Mouse (Mus musculus): Measurements from ENCODE around the gene Tbxas1.
A peak's percentile ranks its signal among the peaks of the same experiment; 100 is the strongest.

Tbxas1 gene

DNA sequence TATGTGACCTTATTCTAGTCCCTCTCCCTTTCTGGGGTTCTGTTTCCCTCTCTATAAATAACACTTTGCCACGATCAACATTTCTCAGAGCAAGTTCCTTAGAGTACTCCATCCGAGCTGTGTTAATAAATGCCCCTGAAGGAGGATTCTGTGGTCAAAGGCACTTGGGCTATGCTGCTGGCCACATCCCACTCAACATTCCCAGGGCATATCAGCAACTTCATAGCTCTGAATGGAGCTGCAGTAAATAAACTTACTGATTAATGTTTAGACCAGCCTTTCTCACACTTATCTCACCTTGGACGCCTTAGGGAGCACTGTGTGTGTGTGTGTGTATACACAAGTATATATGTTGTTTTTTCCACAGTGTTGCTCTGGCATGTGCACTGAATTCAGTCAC lies 42.2 kb downstream of the Tbxas1 start:
- no peak for DNase-seq (ENCODE audit: low read depth, low spot score)

DNA sequence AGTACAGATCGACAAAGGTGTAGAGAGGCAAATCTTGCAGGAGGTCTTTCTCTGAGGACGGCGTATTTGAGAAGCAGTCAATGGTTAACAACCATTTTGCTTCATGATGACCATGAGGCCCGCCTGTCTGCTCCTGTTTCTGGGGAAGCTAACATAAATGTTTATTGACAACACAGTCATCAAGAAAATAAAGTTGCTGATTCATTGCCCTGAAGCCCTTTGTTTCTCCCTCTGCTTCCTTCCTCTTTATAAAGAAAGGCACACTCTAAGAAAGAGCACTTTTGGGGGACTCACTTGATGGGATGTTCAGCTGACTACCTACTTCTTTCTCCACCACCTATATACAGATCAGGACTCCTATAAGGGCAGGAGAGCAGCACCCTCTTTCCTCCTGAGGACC lies 43.5 kb downstream of the Tbxas1 start:
- no peaks in the 10 kb centered on the region for H3K36me3 ChIP-seq (ENCODE audit: control insufficient read depth, insufficient read depth, low read length, poor library complexity, severe bottlenecking)
- no peak for DNase-seq (ENCODE audit: low read depth, low spot score)
- H3K27me3 ChIP-seq (ENCODE audit: control insufficient read depth, insufficient read depth, low read length, poor library complexity, severe bottlenecking) = peaks cover 4% of the 10 kb centered on the region

More for the DNA sequence above, 42.2 kb downstream of the Tbxas1 start:
- Histone ChIP-seq H3K27me3 (ENCODE audit: control insufficient read depth, insufficient read depth, low read length, poor library complexity, severe bottlenecking) (peaks cover 4% of the 10 kb centered on the region), H3K36me3 (ENCODE audit: control insufficient read depth, insufficient read depth, low read length, poor library complexity, severe bottlenecking) (no peaks in the 10 kb centered on the region)

DNA sequence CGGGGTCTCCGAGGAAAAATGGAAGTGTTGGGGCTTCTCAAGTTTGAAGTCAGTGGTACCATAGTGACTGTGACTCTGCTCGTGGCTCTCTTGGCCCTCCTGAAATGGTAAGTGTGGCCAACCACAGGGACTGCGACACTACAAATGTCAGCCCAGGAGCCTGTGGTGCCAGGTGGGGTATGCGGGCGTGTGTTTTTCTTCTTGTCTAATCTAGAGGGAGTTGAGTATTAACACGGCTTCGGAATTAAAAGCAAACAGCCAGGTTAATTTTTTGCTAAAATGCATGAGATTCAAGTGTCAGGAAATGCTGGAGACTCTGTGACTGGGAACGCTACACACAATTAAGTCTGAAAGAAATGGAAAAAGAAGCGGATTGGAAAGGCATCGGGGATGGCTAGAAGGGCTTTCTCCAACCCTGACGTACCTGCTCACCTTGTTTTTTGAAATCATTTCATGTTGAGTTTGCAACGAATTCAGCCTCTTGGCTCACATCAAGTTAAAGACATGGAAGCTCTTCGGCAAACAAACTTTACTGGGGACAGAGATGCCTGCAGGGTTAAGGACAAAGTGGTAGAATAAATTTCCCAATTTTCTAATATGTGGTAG lies 44.0 kb downstream of the Tbxas1 start:
- Histone ChIP-seq H3K27me3 (ENCODE audit: control insufficient read depth, insufficient read depth, low read length, poor library complexity, severe bottlenecking) (peaks cover 4% of the 10 kb centered on the region), H3K36me3 (ENCODE audit: control insufficient read depth, insufficient read depth, low read length, poor library complexity, severe bottlenecking) (no peaks in the 10 kb centered on the region)
- DNase-seq (ENCODE audit: low read depth, low spot score) = no peak

DNA sequence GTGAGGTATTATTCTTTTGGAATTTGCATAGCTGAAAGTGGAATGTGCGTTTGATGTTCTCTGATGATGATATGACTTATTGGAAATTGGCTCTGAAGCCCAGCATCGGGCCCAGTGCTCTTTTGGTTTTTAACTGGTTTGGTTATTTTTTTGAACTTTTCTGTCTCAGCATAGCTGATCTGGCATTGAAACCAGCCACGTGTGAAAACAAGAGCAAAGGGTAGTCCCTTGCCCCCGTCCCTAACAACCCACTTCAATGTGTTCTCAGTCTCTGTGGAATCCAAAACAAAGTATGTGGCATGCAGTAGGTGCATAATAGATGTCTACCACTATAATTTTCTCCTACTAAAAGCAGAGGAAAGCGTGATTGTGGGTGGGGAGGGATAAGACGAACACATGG lies 44.9 kb downstream of the Tbxas1 start:
- no peak for DNase-seq (ENCODE audit: low read depth, low spot score)
- Histone ChIP-seq H3K36me3 (ENCODE audit: control insufficient read depth, insufficient read depth, low read length, poor library complexity, severe bottlenecking) (no peaks in the 10 kb centered on the region), H3K27me3 (ENCODE audit: control insufficient read depth, insufficient read depth, low read length, poor library complexity, severe bottlenecking) (peaks cover 4% of the 10 kb centered on the region)

- peaks cover 4% of the 10 kb centered on the region for H3K27me3 ChIP-seq (ENCODE audit: control insufficient read depth, insufficient read depth, low read length, poor library complexity, severe bottlenecking)
- no peaks in the 10 kb centered on the region for H3K36me3 ChIP-seq (ENCODE audit: control insufficient read depth, insufficient read depth, low read length, poor library complexity, severe bottlenecking)
- no peak for DNase-seq (ENCODE audit: low read depth, low spot score)
Measured at GRCm38 (mm10) chr6:38921095-38921809, 46.0 kb downstream of the Tbxas1 start.

GRCm38 (mm10) chr6:38921810-38922116 lies 46.6 kb downstream of the Tbxas1 start:
- no peak for DNase-seq (ENCODE audit: low read depth, low spot score)
- Histone ChIP-seq H3K27me3 (ENCODE audit: control insufficient read depth, insufficient read depth, low read length, poor library complexity, severe bottlenecking) (peaks cover 4% of the 10 kb centered on the region), H3K36me3 (ENCODE audit: control insufficient read depth, insufficient read depth, low read length, poor library complexity, severe bottlenecking) (no peaks in the 10 kb centered on the region)

DNA sequence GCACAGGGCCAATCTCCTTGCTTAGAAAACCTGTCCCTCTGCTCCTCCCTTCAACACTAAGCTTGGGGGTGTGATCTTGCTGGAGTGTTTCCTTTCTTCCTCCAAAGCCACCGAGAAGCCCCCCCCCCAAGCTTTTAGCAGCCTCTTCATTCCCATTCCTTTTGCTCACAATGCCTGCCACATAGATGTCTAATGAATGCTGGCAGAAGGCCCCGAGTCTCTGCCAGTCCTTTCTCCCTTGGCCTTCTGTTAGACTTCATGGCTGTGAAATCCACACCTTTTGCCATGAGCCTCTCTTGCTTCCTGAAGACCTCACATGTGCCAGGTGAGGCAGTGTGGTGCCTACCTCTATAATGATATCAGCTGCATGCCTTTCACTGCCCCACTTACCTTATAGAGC lies 47.3 kb downstream of the Tbxas1 start:
- peaks cover 4% of the 10 kb centered on the region for H3K27me3 ChIP-seq (ENCODE audit: control insufficient read depth, insufficient read depth, low read length, poor library complexity, severe bottlenecking)
- no peak for DNase-seq (ENCODE audit: low read depth, low spot score)
- H3K36me3 ChIP-seq (ENCODE audit: control insufficient read depth, insufficient read depth, low read length, poor library complexity, severe bottlenecking) = no peaks in the 10 kb centered on the region

GRCm38 (mm10) chr6:38923450-38923849 lies 48.2 kb downstream of the Tbxas1 start:
- DNase-seq (ENCODE audit: low read depth, low spot score) = no peak
- no peaks in the 10 kb centered on the region for H3K36me3 ChIP-seq (ENCODE audit: control insufficient read depth, insufficient read depth, low read length, poor library complexity, severe bottlenecking)
- H3K27me3 ChIP-seq (ENCODE audit: control insufficient read depth, insufficient read depth, low read length, poor library complexity, severe bottlenecking) = peaks cover 4% of the 10 kb centered on the region

GRCm38 (mm10) chr6:38923870-38924817 lies 48.9 kb downstream of the Tbxas1 start:
- no peak for DNase-seq (ENCODE audit: low read depth, low spot score)
- Histone ChIP-seq H3K36me3 (ENCODE audit: control insufficient read depth, insufficient read depth, low read length, poor library complexity, severe bottlenecking) (no peaks in the 10 kb centered on the region), H3K27me3 (ENCODE audit: control insufficient read depth, insufficient read depth, low read length, poor library complexity, severe bottlenecking) (peaks cover 4% of the 10 kb centered on the region)

GRCm38 (mm10) chr6:38925719-38926118 lies 50.5 kb downstream of the Tbxas1 start:
- Histone ChIP-seq H3K36me3 (ENCODE audit: control insufficient read depth, insufficient read depth, low read length, poor library complexity, severe bottlenecking) (no peaks in the 10 kb centered on the region), H3K27me3 (ENCODE audit: control insufficient read depth, insufficient read depth, low read length, poor library complexity, severe bottlenecking) (no peaks in the 10 kb centered on the region)
- peak; percentile 27 for DNase-seq (ENCODE audit: low read depth, low spot score)

DNA sequence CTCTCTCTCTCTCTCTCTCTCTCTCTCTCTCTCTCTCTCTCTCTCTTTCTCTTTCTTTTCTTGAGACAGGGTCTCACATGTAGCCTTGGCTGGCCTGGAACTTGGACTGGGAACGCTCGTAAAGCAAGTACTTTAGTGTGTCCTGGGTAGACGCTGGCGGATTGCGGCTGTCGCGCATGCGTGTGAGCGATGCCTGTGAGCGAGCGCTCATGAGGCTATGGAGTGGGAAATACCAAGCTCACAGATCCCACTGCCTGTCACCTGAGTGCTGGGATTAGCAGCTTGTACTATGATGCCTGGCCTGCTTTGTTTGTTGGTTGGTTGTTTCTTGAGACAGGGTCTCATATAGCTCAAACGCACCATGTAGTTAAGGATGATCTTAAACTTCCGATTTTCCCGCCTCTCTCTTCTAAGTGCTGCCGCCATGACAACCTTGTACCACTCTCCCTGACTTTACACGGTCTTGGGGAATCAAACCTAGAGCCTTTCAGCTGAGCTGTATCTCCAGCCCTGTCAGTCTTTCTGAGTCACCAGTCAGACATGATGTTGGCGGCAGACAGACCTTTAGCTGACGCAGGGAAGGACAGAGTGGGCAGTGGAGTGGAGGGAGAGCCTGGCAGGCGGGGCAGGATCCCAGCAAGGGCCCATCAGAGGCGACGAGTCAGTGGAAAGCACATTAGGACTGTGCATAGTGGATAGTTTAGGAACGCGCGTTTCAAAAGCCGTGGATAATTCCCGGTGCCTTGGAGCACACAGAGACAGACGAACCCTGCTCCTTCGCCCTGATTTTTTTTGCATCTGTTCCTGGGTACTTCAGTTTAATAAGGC lies 51.1 kb downstream of the Tbxas1 start:
- DNase-seq (ENCODE audit: low read depth, low spot score) = no peak
- Histone ChIP-seq H3K27me3 (ENCODE audit: control insufficient read depth, insufficient read depth, low read length, poor library complexity, severe bottlenecking) (no peaks in the 10 kb centered on the region), H3K36me3 (ENCODE audit: control insufficient read depth, insufficient read depth, low read length, poor library complexity, severe bottlenecking) (no peaks in the 10 kb centered on the region)

DNA sequence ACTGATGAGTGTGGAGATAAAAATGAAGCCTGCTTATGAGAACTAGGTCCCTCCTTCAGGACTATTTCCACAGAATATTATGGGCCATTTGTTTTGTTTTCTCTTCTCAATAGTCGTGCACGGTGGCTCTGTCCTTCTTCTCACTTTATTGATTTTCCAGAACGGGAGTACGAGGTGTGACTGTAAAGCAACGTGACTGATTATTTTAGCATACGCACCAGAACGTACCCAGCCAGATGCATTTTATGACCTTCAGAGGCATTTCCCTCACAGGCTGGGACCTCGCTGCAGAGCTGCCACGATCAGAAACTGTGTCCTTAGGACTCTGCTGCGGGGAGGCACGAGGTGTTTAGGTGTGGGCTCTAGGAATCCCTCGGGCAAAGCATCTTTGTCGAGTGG lies 51.8 kb downstream of the Tbxas1 start:
- no peak for DNase-seq (ENCODE audit: low read depth, low spot score)
- H3K27me3 ChIP-seq (ENCODE audit: control insufficient read depth, insufficient read depth, low read length, poor library complexity, severe bottlenecking) = no peaks in the 10 kb centered on the region
- no peaks in the 10 kb centered on the region for H3K36me3 ChIP-seq (ENCODE audit: control insufficient read depth, insufficient read depth, low read length, poor library complexity, severe bottlenecking)

DNA sequence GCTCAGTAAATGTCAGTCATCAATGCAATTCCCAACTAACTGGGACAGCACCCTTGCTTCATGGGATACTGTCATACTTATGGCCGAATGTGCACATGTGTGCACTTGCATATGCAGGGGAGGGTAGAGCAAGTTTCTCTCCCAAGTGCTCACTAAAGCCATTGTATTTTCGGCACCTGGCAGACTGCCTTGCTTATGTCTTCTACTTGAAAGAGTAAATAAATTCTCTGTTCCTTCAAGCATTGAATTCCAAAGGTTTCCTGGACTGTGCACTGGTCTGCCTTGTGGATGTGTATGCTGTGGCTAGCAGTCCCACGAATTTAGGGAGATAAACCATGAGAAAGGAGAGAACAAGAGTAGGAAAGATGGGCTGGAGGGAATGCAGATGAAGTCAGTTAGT lies 53.3 kb downstream of the Tbxas1 start:
- H3K36me3 ChIP-seq (ENCODE audit: control insufficient read depth, insufficient read depth, low read length, poor library complexity, severe bottlenecking) = no peaks in the 10 kb centered on the region

DNA sequence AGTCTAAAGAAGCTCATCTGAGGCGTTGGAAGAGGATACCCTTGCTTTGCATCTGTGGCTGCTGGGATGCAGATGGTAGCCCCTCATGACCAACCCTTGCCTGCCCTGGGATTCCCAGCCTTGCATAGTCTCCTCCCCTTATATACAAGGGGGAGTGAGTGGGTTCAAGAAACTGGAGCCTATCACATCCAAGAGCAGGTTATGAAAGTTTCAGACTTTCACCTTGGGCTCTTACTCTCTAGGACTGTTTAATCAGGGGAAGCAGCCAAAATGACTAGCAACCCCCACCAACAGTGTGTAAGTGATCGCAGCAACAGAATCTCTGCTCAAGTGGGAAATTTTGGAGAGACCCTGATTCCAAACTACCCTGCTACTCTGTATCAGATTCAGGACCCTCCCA lies 60.8 kb downstream of the Tbxas1 start:
- Histone ChIP-seq H3K27me3 (ENCODE audit: control insufficient read depth, insufficient read depth, low read length, poor library complexity, severe bottlenecking) (no peaks in the 10 kb centered on the region), H3K36me3 (ENCODE audit: control insufficient read depth, insufficient read depth, low read length, poor library complexity, severe bottlenecking) (no peaks in the 10 kb centered on the region)
- DNase-seq (ENCODE audit: low read depth, low spot score) = no peak

More for the DNA sequence above, 53.3 kb downstream of the Tbxas1 start:
- DNase-seq (ENCODE audit: low read depth, low spot score) = no peak
- H3K27me3 ChIP-seq (ENCODE audit: control insufficient read depth, insufficient read depth, low read length, poor library complexity, severe bottlenecking) = no peaks in the 10 kb centered on the region

Measured in splenic B cell, adult 2 months (primary cell).